Mouse (Mus musculus) megakaryocyte, embryonic 14.5 days (primary cell): ENCODE results near the gene Nrl. TPM values are rescaled to one million over a fixed set of nuclear protein-coding genes. Genes with fewer than 3 reads are reported as not detected.

ENCODE experiments used
- H3K27me3 ChIP-seq: replicated peaks from 2 replicates; pipeline ENCODE3; 2012; ENCODE audit warnings: inconsistent platforms
- H3K36me3 ChIP-seq: replicated peaks from 2 replicates; pipeline ENCODE3; 2012; ENCODE audit warnings: low read length, inconsistent platforms, mixed read lengths
- H3K4me1 ChIP-seq: 2 replicates; pipeline ENCODE4 v1.6.1; 2012; ENCODE audit warnings: inconsistent platforms
- H3K4me3 ChIP-seq: replicated peaks from 2 replicates; pipeline ENCODE3; 2012; ENCODE audit warnings: moderate library complexity, mild to moderate bottlenecking, inconsistent platforms
- H3K9me3 ChIP-seq: 2 replicates; pipeline ENCODE4 v1.6.1; 2012; ENCODE audit warnings: inconsistent platforms
- FLI1 ChIP-seq: IDR thresholded peaks from 2 replicates; pipeline ENCODE4 v1.6.1; 2012; ENCODE audit warnings: low read length, inconsistent platforms, mixed read lengths
- GATA1 ChIP-seq: IDR thresholded peaks from 3 replicates; pipeline ENCODE4 v1.6.1; 2012; ENCODE audit warnings: mixed read lengths, low read length, inconsistent platforms, borderline replicate concordance
- polyA plus RNA-seq: library from polyadenylated mRNA; stranded (reverse); fragments of >175 nt; gene quantifications from 2 replicates; pipeline ENCODE4 v1.2.3, GENCODE M21; 2012; ENCODE audit warnings: low replicate concordance; ENCODE audit not compliant: insufficient read depth

Nrl gene
- polyA plus RNA-seq, 1 experiment = not detected

GRCm38 (mm10) chr14:55490361-55491201, 34.2 kb downstream of the Nrl start, which contains the start of gene Carmil3:
Carmil3 (plus strand) TSS chr14:55490651.
- H3K27me3 ChIP-seq = peaks cover 89% of the 10 kb centered on the region
- TF ChIP-seq GATA1 (no peak), FLI1 (no peak)
- peak within 1 kb of the TSS; percentile 93 for H3K4me3 ChIP-seq
- no peaks in the 10 kb centered on the region for H3K9me3 ChIP-seq
- peaks cover 32% of the 10 kb centered on the region for H3K4me1 ChIP-seq
- no peaks in the 10 kb centered on the region for H3K36me3 ChIP-seq

GRCm38 (mm10) chr14:55486836-55487235, 37.9 kb downstream of the Nrl start:
- Histone ChIP-seq H3K27me3 (peaks cover 56% of the 10 kb centered on the region), H3K4me1 (peaks cover 16% of the 10 kb centered on the region), H3K9me3 (no peaks in the 10 kb centered on the region), H3K4me3 (no peak overlapping the region), H3K36me3 (no peaks in the 10 kb centered on the region)
- TF ChIP-seq GATA1 (no peak), FLI1 (no peak)

GRCm38 (mm10) chr14:55484430-55485085, 40.2 kb downstream of the Nrl start:
- Histone ChIP-seq H3K27me3 (peaks cover 33% of the 10 kb centered on the region), H3K36me3 (no peaks in the 10 kb centered on the region), H3K4me3 (no peak overlapping the region)

GRCm38 (mm10) chr14:55479629-55480028, 45.2 kb downstream of the Nrl start:
- Histone ChIP-seq H3K4me3 (no peak overlapping the region), H3K27me3 (peaks cover 3% of the 10 kb centered on the region), H3K9me3 (no peaks in the 10 kb centered on the region), H3K4me1 (peaks cover 25% of the 10 kb centered on the region), H3K36me3 (no peaks in the 10 kb centered on the region)
- no peak for TF ChIP-seq FLI1
- no peak for TF ChIP-seq GATA1

More at GRCm38 (mm10) chr14:55484430-55485085, 40.2 kb downstream of the Nrl start:
- Histone ChIP-seq H3K9me3 (no peaks in the 10 kb centered on the region), H3K4me1 (peaks cover 7% of the 10 kb centered on the region)
- TF ChIP-seq GATA1 (no peak), FLI1 (no peak)

GRCm38 (mm10) chr14:55478651-55479599, 45.9 kb downstream of the Nrl start, which contains the start of gene Dhrs4:
Dhrs4 (plus strand) TSS chr14:55478758.
- TF ChIP-seq GATA1 (no peak), FLI1 (no peak)
- Histone ChIP-seq H3K4me1 (peaks cover 25% of the 10 kb centered on the region), H3K9me3 (no peaks in the 10 kb centered on the region), H3K36me3 (no peaks in the 10 kb centered on the region), H3K27me3 (no peaks in the 10 kb centered on the region), H3K4me3 (peak within 1 kb of the TSS; percentile 96)

- peaks cover 25% of the 10 kb centered on the region for H3K4me1 ChIP-seq
- H3K4me3 ChIP-seq = no peak overlapping the region
These were observed 47.0 kb downstream of the Nrl start for GRCm38 (mm10) chr14:55477829-55478228.

GRCm38 (mm10) chr14:55477421-55477820, 47.4 kb downstream of the Nrl start:
- Histone ChIP-seq H3K27me3 (no peaks in the 10 kb centered on the region), H3K9me3 (no peaks in the 10 kb centered on the region), H3K4me3 (no peak overlapping the region), H3K4me1 (peaks cover 25% of the 10 kb centered on the region), H3K36me3 (no peaks in the 10 kb centered on the region)
- TF ChIP-seq GATA1 = no peak
- TF ChIP-seq FLI1 = no peak

More at GRCm38 (mm10) chr14:55477829-55478228, 47.0 kb downstream of the Nrl start:
- TF ChIP-seq FLI1 (no peak), GATA1 (no peak)
- no peaks in the 10 kb centered on the region for H3K27me3 ChIP-seq
- H3K36me3 ChIP-seq = no peaks in the 10 kb centered on the region
- H3K9me3 ChIP-seq = no peaks in the 10 kb centered on the region

GRCm38 (mm10) chr14:55475654-55476053, 49.1 kb downstream of the Nrl start:
- Histone ChIP-seq H3K4me1 (peaks cover 30% of the 10 kb centered on the region), H3K36me3 (no peaks in the 10 kb centered on the region), H3K4me3 (no peak overlapping the region), H3K27me3 (peaks cover 11% of the 10 kb centered on the region), H3K9me3 (no peaks in the 10 kb centered on the region)
- TF ChIP-seq GATA1 (no peak), FLI1 (no peak)

GRCm38 (mm10) chr14:55470806-55471205, 54.0 kb downstream of the Nrl start:
- Histone ChIP-seq H3K36me3 (no peaks in the 10 kb centered on the region), H3K4me3 (no peak overlapping the region), H3K27me3 (peaks cover 44% of the 10 kb centered on the region), H3K9me3 (no peaks in the 10 kb centered on the region), H3K4me1 (peaks cover 13% of the 10 kb centered on the region)
- no peak for TF ChIP-seq GATA1
- TF ChIP-seq FLI1 = no peak
